Mouse (Mus musculus) retina, embryonic 14.5 days (tissue): ENCODE data around the gene Spata13.

Experiments used
- DNase-seq: peaks from one replicate; pipeline ENCODE4 v3.0.0-alpha.2; 2015; ENCODE audit warnings: low spot score

The Spata13 gene

GRCm38 (mm10) chr14:60784427-60785315 is 150.9 kb downstream of the Spata13 start, which contains the start of gene Mipep:
TSS of gene Mipep (plus strand) at chr14:60784573.
- peak; percentile 96 for DNase-seq

- peak; percentile 86 for DNase-seq
These were observed 156.3 kb downstream of the Spata13 start for GRCm38 (mm10) chr14:60790103-60790502.

GRCm38 (mm10) chr14:60796600-60797322 is 163.0 kb downstream of the Spata13 start:
- no peak for DNase-seq

GRCm38 (mm10) chr14:60797596-60797995 is 163.8 kb downstream of the Spata13 start:
- DNase-seq: no peak

- DNase-seq: no peak
These were observed 164.9 kb downstream of the Spata13 start for GRCm38 (mm10) chr14:60798721-60799120.

GRCm38 (mm10) chr14:60799762-60800728 is 166.2 kb downstream of the Spata13 start:
- peak; percentile 85 for DNase-seq

- no peak for DNase-seq
These were observed 168.2 kb downstream of the Spata13 start for GRCm38 (mm10) chr14:60802026-60802425.

GRCm38 (mm10) chr14:60804978-60805377 is 171.2 kb downstream of the Spata13 start:
- DNase-seq: no peak

GRCm38 (mm10) chr14:60805871-60806270 is 172.1 kb downstream of the Spata13 start:
- DNase-seq: no peak

- no peak for DNase-seq
These were observed 173.1 kb downstream of the Spata13 start for GRCm38 (mm10) chr14:60806891-60807344.

GRCm38 (mm10) chr14:60809881-60810280 is 176.1 kb downstream of the Spata13 start:
- no peak for DNase-seq

- DNase-seq: no peak
These were observed 177.7 kb downstream of the Spata13 start for GRCm38 (mm10) chr14:60811547-60811946.
